Mouse (Mus musculus) cerebellum, adult 2 months (tissue): ENCODE data around the gene Rps7.

Experiments used
- CTCF ChIP-seq: fragments of 200-500 bp; IDR thresholded peaks from 2 replicates; pipeline ENCODE4 v1.5.1; 2011; ENCODE audit warnings: low read depth, mild to moderate bottlenecking, control low read depth, low read length, moderate library complexity, borderline replicate concordance; ENCODE audit not compliant: insufficient read depth
- POLR2A ChIP-seq: fragments of 200-500 bp; IDR thresholded peaks from 2 replicates; pipeline ENCODE4 v1.6.1; 2011; ENCODE audit warnings: low read length, control low read depth, borderline replicate concordance; ENCODE audit not compliant: insufficient read depth

GRCm38 (mm10) chr12:28628436-28628835 is 7.3 kb downstream of the Rps7 start:
- no peak for TF ChIP-seq CTCF
- TF ChIP-seq POLR2A = no peak
